Comparison of ENCODE assay signal across 8 mouse cellular contexts in the genomic region with DNA sequence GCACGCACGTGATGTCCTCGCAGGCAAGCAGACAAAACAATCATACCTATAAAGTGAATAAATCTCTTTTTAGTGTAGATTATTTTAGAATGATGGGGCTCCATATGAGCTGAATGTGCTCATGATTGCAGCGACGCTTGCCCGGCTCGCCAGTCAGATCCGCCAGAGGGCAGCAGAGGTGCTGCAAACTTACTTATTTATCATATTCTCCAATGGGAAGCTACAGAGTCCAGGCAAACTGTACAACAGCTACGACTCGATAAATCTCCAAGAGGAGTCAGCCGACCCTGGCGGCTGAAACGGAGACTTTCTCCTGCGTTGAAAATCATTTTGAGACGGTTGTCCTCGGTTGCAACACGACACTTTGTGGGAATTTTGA. TPM values are rescaled to one million over a fixed set of nuclear protein-coding genes. Genes with fewer than 3 reads are reported as not detected.
A peak's percentile ranks its signal among the peaks of the same experiment; 100 is the strongest.
DNase-seq lines count a peak whose midpoint lies in the region; ATAC-seq and TF ChIP-seq lines count a peak whose summit lies in the region.

No protein-coding gene starts in this region.

- TF ChIP-seq CTCF in midbrain, postnatal 0 days (IDR thresholded peaks at IDR 0.05): peak; percentile 88

- no peaks in the 10 kb centered on the region for H3K27me3 ChIP-seq in embryonic facial prominence, embryonic 14.5 days (replicated peaks; ENCODE audit: control insufficient read depth, insufficient read depth, low read length)
- H3K27me3 ChIP-seq in limb, embryonic 14.5 days (ENCODE audit: control insufficient read depth, insufficient read depth, low read length): no peaks in the 10 kb centered on the region
- H3K27me3 ChIP-seq in midbrain, postnatal 0 days (ENCODE audit: insufficient read depth, low read length): no peaks in the 10 kb centered on the region

- H3K9me3 ChIP-seq in embryonic facial prominence, embryonic 14.5 days (ENCODE audit: control insufficient read depth, low read length): no peaks in the 10 kb centered on the region
- H3K9me3 ChIP-seq in limb, embryonic 14.5 days (ENCODE audit: control insufficient read depth, low read length): no peaks in the 10 kb centered on the region
- no peaks in the 10 kb centered on the region for H3K9me3 ChIP-seq in midbrain, postnatal 0 days (ENCODE audit: low read length)

- H3K4me2 ChIP-seq in embryonic facial prominence, embryonic 14.5 days (ENCODE audit: low read depth, low read length): peak overlapping the region; percentile 78
- peak overlapping the region; percentile 71 for H3K4me2 ChIP-seq in limb, embryonic 14.5 days (replicated peaks; ENCODE audit: low read depth, low read length, severe bottlenecking)
- peak overlapping the region; percentile 58 for H3K4me2 ChIP-seq in midbrain, postnatal 0 days (ENCODE audit: low read depth, low read length, poor library complexity, severe bottlenecking)

- peak overlapping the region; percentile 80; the same call in 1 of the 2 replicates for H3K27ac ChIP-seq in embryonic facial prominence, embryonic 14.5 days (replicated peaks; ENCODE audit: low read depth, low read length)
- H3K27ac ChIP-seq in limb, embryonic 14.5 days (replicated peaks; ENCODE audit: low read depth, low read length): peak overlapping the region; percentile 28; the same call in 1 of the 2 replicates
- peak overlapping the region; percentile 47; the same call in 1 of the 2 replicates for H3K27ac ChIP-seq in midbrain, postnatal 0 days (ENCODE audit: low read depth, low read length)

- peak; percentile 55 for ATAC-seq in embryonic facial prominence, embryonic 14.5 days (ENCODE audit: low read depth)
- ATAC-seq in limb, embryonic 14.5 days (ENCODE audit: low FRiP score, low read depth): peak; percentile 38; the same call in 1 of the 2 replicates
- ATAC-seq in midbrain, postnatal 0 days (ENCODE audit: low FRiP score): peak; percentile 51

- WGBS in embryonic facial prominence, embryonic 14.5 days: under 1% methylated on average over 17 of the region's 17 CpGs
- 2% methylated on average over 17 of the region's 17 CpGs for WGBS in limb, embryonic 14.5 days
- WGBS in midbrain, postnatal 0 days: under 1% methylated on average over 17 of the region's 17 CpGs

- no peak for TF ChIP-seq POLR2A in limb, embryonic 14.5 days (IDR thresholded peaks at IDR 0.05; ENCODE audit: borderline replicate concordance, extremely low read depth, insufficient read depth, insufficient read length)

- DNase-seq in 3T3-L1 (ENCODE audit: low read depth, low spot score): peak; percentile 98
- DNase-seq in adrenal gland, postnatal 4 days (ENCODE audit: low spot score in 2 of 2): peak; percentile 64 to 80
- DNase-seq in embryonic facial prominence, embryonic 14.5 days (ENCODE audit: low spot score): peak; percentile 93
- peak; percentile 89 for DNase-seq in heart, adult 8-10 months (ENCODE audit: low spot score)
- DNase-seq in kidney, adult 9 months: peak; percentile 93
- peak; percentile 89 for DNase-seq in limb, embryonic 14.5 days (ENCODE audit: low spot score)
- peak; percentile 88 for DNase-seq in midbrain, postnatal 0 days (ENCODE audit: low spot score)
- peak; percentile 81 to 85 for DNase-seq in spleen, postnatal 14 days (ENCODE audit: low spot score in 2 of 2)

- H3K36me3 ChIP-seq in embryonic facial prominence, embryonic 14.5 days (ENCODE audit: control insufficient read depth, insufficient read depth, low read length): no peaks in the 10 kb centered on the region
- no peaks in the 10 kb centered on the region for H3K36me3 ChIP-seq in limb, embryonic 14.5 days (ENCODE audit: control insufficient read depth, insufficient read depth, low read length)
- H3K36me3 ChIP-seq in midbrain, postnatal 0 days (ENCODE audit: insufficient read depth, low read length): no peaks in the 10 kb centered on the region

- peak overlapping the region; percentile 50 for H3K9ac ChIP-seq in embryonic facial prominence, embryonic 14.5 days (ENCODE audit: low read depth, low read length)
- H3K9ac ChIP-seq in limb, embryonic 14.5 days (ENCODE audit: low read depth, low read length, severe bottlenecking): peak overlapping the region; percentile 34; the same call in 1 of the 2 replicates
- H3K9ac ChIP-seq in midbrain, postnatal 0 days (replicated peaks; ENCODE audit: low read length, poor library complexity, severe bottlenecking): peak overlapping the region; percentile 33; the same call in 1 of the 2 replicates

- peaks cover 10% of the 10 kb centered on the region; the same call in 1 of the 2 replicates for H3K4me1 ChIP-seq in embryonic facial prominence, embryonic 14.5 days (ENCODE audit: control insufficient read depth, insufficient read depth, low read length)
- H3K4me1 ChIP-seq in limb, embryonic 14.5 days (ENCODE audit: control insufficient read depth, insufficient read depth, low read length): no peaks in the 10 kb centered on the region; the same call in 1 of the 2 replicates
- 0 out of 2 replicates have a peak, but pooled peaks cover 6% of the 10 kb centered on the region for H3K4me1 ChIP-seq in midbrain, postnatal 0 days (ENCODE audit: insufficient read depth, low read length)

- H3K4me3 ChIP-seq in embryonic facial prominence, embryonic 14.5 days (ENCODE audit: low read depth, low read length): peak overlapping the region; percentile 75
- peak overlapping the region; percentile 84 for H3K4me3 ChIP-seq in limb, embryonic 14.5 days (replicated peaks; ENCODE audit: low read length)
- H3K4me3 ChIP-seq in midbrain, postnatal 0 days (ENCODE audit: low read depth, low read length): peak overlapping the region; percentile 86

RNA-seq across cellular contexts. Expression of a gene that starts 1.2 kb away (rescaled TPM):
- 10 to 100 TPM; 24.0 to 25.8 TPM for total RNA-seq in adrenal gland, postnatal 4 days (2021)
- polyA plus RNA-seq in embryonic facial prominence, embryonic 14.5 days (2014; fragmentation: Nextera tagmentation; extraction: Ambion mirVana): 25.1 and 27.8 TPM in 2 replicates
- 1 to 10 TPM; 3.8 to 6.2 (median 5.1) TPM for total RNA-seq in heart, adult 8-10 months (2022)
- 12.8 and 18.9 TPM in 2 replicates for polyA plus RNA-seq in limb, embryonic 14.5 days (2012; rRNA removed)
- polyA plus RNA-seq in limb, embryonic 14.5 days (2014; fragmentation: Nextera tagmentation; extraction: Ambion mirVana): 26.4 and 29.2 TPM in 2 replicates
- 19.1 and 24.2 TPM in 2 replicates for total RNA-seq in midbrain, postnatal 0 days (2014; rRNA removed)
- 22.3 and 23.5 TPM in 2 replicates for polyA plus RNA-seq in midbrain, postnatal 0 days (2015; fragmentation: Nextera tagmentation; extraction: Ambion mirVana)

RNA-seq across cellular contexts. Expression of a gene that starts 5.0 kb away (rescaled TPM):
- under 1 TPM; 0.62 to 0.70 TPM for total RNA-seq in adrenal gland, postnatal 4 days (2021)
- 0.81 and 1.2 TPM in 2 replicates for polyA plus RNA-seq in embryonic facial prominence, embryonic 14.5 days (2014; fragmentation: Nextera tagmentation; extraction: Ambion mirVana)
- total RNA-seq in heart, adult 8-10 months (2022): under 1 TPM in 3 of 4 experiments, not detected in 1; 0.19 to 0.26 (median 0.25) TPM
- polyA plus RNA-seq in limb, embryonic 14.5 days (2012; rRNA removed): 0.23 and 0.36 TPM in 2 replicates
- polyA plus RNA-seq in limb, embryonic 14.5 days (2014; fragmentation: Nextera tagmentation; extraction: Ambion mirVana): 0.52 and 0.88 TPM in 2 replicates
- total RNA-seq in midbrain, postnatal 0 days (2014; rRNA removed): not detected in 2 replicates
- polyA plus RNA-seq in midbrain, postnatal 0 days (2015; fragmentation: Nextera tagmentation; extraction: Ambion mirVana): 0.64 and 0.93 TPM in 2 replicates

Comparison
In these comparisons a context has a peak if more than half of its experiments do, and no peak if none do; other contexts are left out.
1. Peak in every context shown above with its lines: DNase-seq, ATAC-seq, H3K4me3 ChIP-seq and H3K27ac ChIP-seq.
2. H3K27ac ChIP-seq: peak in every context shown above with its lines; median percentile 80 in embryonic facial prominence, embryonic 14.5 days; 47 in midbrain, postnatal 0 days; 28 in limb, embryonic 14.5 days.